In the genomic region with DNA sequence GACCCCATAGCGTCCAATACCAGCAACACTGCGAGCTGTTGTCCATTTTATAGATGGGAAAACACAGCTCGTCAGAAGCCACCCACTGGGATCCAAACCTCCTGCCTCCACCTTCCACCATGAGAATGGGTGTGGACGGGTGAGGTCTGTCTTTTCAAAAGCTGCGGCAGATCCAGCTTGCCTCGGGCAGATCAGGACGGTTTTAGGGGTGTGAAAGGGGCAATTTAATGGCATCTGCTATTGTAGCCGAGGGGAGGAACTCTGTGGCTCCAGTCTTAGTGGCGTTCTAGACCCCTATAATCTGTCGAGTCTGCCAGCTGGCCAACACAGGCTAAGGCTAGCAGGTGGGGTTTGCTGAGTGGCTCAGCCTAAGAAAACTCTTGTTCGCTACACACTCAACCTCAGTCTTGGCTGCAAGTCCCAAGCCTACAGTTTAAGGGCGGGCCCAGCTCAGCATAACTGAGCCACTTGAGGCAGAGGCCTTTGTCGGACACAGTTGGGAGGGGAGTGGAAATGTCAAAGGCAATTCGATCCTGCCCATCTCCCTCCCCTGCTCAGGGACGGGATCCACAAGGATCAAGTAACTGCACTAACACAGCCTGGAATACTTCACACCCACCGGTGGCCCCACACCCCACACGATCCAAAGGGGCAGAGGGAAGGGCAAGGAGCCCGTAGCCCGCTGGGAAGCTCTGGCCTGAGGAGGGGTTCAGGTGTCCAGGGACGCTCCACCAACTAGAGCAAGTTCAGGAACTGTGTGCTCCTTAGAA, we compare ENCODE assay signal across 8 mouse cellular contexts. TPM values are rescaled to one million over a fixed set of nuclear protein-coding genes. Genes with fewer than 3 reads are reported as not detected.
DNase-seq lines count a peak whose midpoint lies in the region; ATAC-seq and TF ChIP-seq lines count a peak whose summit lies in the region.

No protein-coding gene starts in this region.

- DNase-seq in left cerebral cortex, adult 2 months (ENCODE audit: extremely low spot score in 1 of 2, low spot score in 2 of 2) = no peak
- DNase-seq in left cerebral cortex, adult 18-20 months (ENCODE audit: low spot score in 2 of 2) = no peak
- DNase-seq in embryonic facial prominence, embryonic 14.5 days (ENCODE audit: low spot score) = peak; percentile 88
- DNase-seq in lung, postnatal 4 days = peak; percentile 65 to 80
- no peak for DNase-seq in thymus, postnatal 36 days
- no peak for DNase-seq in layer of hippocampus, adult 8-10 months (ENCODE audit: low spot score in 2 of 2)
- no peak for DNase-seq in adrenal gland, postnatal 4 days (ENCODE audit: low spot score in 2 of 2)

- ATAC-seq in embryonic facial prominence, embryonic 14.5 days (ENCODE audit: low read depth) = peak; percentile 62
- ATAC-seq in hindbrain, embryonic 16.5 days = peak; percentile 16

- H3K27me3 ChIP-seq in embryonic facial prominence, embryonic 14.5 days (replicated peaks; ENCODE audit: control insufficient read depth, insufficient read depth, low read length) = peaks cover 44% of the 10 kb centered on the region
- peaks cover 24% of the 10 kb centered on the region for H3K27me3 ChIP-seq in hindbrain, embryonic 16.5 days (replicated peaks; ENCODE audit: control insufficient read depth, insufficient read depth, low read length)

- H3K9ac ChIP-seq in embryonic facial prominence, embryonic 14.5 days (ENCODE audit: low read depth, low read length) = peak overlapping the region; percentile 34; the same call in 1 of the 2 replicates
- H3K9ac ChIP-seq in hindbrain, embryonic 16.5 days (ENCODE audit: low read depth, low read length) = peak overlapping the region; percentile 59

- H3K4me2 ChIP-seq in embryonic facial prominence, embryonic 14.5 days (ENCODE audit: low read depth, low read length) = peak overlapping the region; percentile 55
- peak overlapping the region; percentile 62 for H3K4me2 ChIP-seq in hindbrain, embryonic 16.5 days (ENCODE audit: low read length)

- no peaks in the 10 kb centered on the region for H3K9me3 ChIP-seq in embryonic facial prominence, embryonic 14.5 days (ENCODE audit: control insufficient read depth, low read length)
- no peaks in the 10 kb centered on the region for H3K9me3 ChIP-seq in hindbrain, embryonic 16.5 days (ENCODE audit: control insufficient read depth, low read length)

- H3K4me1 ChIP-seq in embryonic facial prominence, embryonic 14.5 days (ENCODE audit: control insufficient read depth, insufficient read depth, low read length) = peaks cover 22% of the 10 kb centered on the region
- peaks cover 28% of the 10 kb centered on the region for H3K4me1 ChIP-seq in hindbrain, embryonic 16.5 days (ENCODE audit: control insufficient read depth, insufficient read depth, low read depth, low read length)

- WGBS in embryonic facial prominence, embryonic 14.5 days = 14% methylated on average over 16 of the region's 20 CpGs
- 9% methylated on average over 20 of the region's 20 CpGs for WGBS in hindbrain, embryonic 16.5 days

- TF ChIP-seq CTCF in left cerebral cortex, adult 2 months (IDR thresholded peaks at IDR 0.05) = no peak

- peak overlapping the region; percentile 52 for H3K4me3 ChIP-seq in left cerebral cortex, adult 2 months
- peak overlapping the region; percentile 38 for H3K4me3 ChIP-seq in embryonic facial prominence, embryonic 14.5 days (ENCODE audit: low read depth, low read length)
- peak overlapping the region; percentile 42 for H3K4me3 ChIP-seq in hindbrain, embryonic 16.5 days (ENCODE audit: low read length)

- H3K36me3 ChIP-seq in embryonic facial prominence, embryonic 14.5 days (ENCODE audit: control insufficient read depth, insufficient read depth, low read length) = no peaks in the 10 kb centered on the region
- H3K36me3 ChIP-seq in hindbrain, embryonic 16.5 days (ENCODE audit: control insufficient read depth, insufficient read depth, low read length) = no peaks in the 10 kb centered on the region

- H3K27ac ChIP-seq in left cerebral cortex, adult 2 months = peak overlapping the region; percentile 33; the same call in 1 of the 2 replicates
- H3K27ac ChIP-seq in embryonic facial prominence, embryonic 14.5 days (replicated peaks; ENCODE audit: low read depth, low read length) = peak overlapping the region; percentile 31; the same call in 1 of the 2 replicates
- peak overlapping the region; percentile 45; the same call in 1 of the 2 replicates for H3K27ac ChIP-seq in hindbrain, embryonic 16.5 days (ENCODE audit: low read depth, low read length)

- intact Hi-C loops in left cerebral cortex, adult 2 months (cut with DNase I) = no loop called here

RNA-seq across cellular contexts. Expression of a gene that starts 0.5 kb away (rescaled TPM):
- total RNA-seq in left cerebral cortex, adult 2 months (2021) = 10 to 100 TPM; 27.1 to 28.1 TPM
- 10 to 100 TPM; 23.5 to 24.3 TPM for total RNA-seq in left cerebral cortex, adult 18-20 months (2021)
- polyA plus RNA-seq in embryonic facial prominence, embryonic 14.5 days (2014; fragmentation: Nextera tagmentation; extraction: Ambion mirVana) = 12.5 and 13.7 TPM in 2 replicates
- 18.4 and 19.5 TPM in 2 replicates for polyA plus RNA-seq in hindbrain, embryonic 16.5 days (2015; fragmentation: Nextera tagmentation; extraction: Ambion mirVana)
- total RNA-seq in layer of hippocampus, adult 8-10 months (2022) = 10 to 100 TPM; 19.3 to 32.8 (median 26.6) TPM
- 10 to 100 TPM; 11.1 to 12.2 TPM for total RNA-seq in adrenal gland, postnatal 4 days (2021)

RNA-seq across cellular contexts. Expression of a gene that starts 14.8 kb away (rescaled TPM):
- 1 to 10 TPM; 5.2 to 6.1 TPM for total RNA-seq in left cerebral cortex, adult 2 months (2021)
- 1 to 10 TPM; 5.1 to 5.7 TPM for total RNA-seq in left cerebral cortex, adult 18-20 months (2021)
- polyA plus RNA-seq in embryonic facial prominence, embryonic 14.5 days (2014; fragmentation: Nextera tagmentation; extraction: Ambion mirVana) = 6.0 and 16.3 TPM in 2 replicates
- 17.9 and 21.7 TPM in 2 replicates for polyA plus RNA-seq in hindbrain, embryonic 16.5 days (2015; fragmentation: Nextera tagmentation; extraction: Ambion mirVana)
- 1 to 10 TPM; 3.2 to 5.0 (median 4.6) TPM for total RNA-seq in layer of hippocampus, adult 8-10 months (2022)
- 1 to 10 TPM in 1 of 2 experiments, under 1 TPM in 1; 0.56 to 1.2 TPM for total RNA-seq in adrenal gland, postnatal 4 days (2021)

RNA-seq across cellular contexts. Expression of a gene that starts 37.4 kb away (rescaled TPM):
- 10 to 100 TPM; 25.3 to 28.2 TPM for total RNA-seq in left cerebral cortex, adult 2 months (2021)
- 10 to 100 TPM; 31.9 to 33.9 TPM for total RNA-seq in left cerebral cortex, adult 18-20 months (2021)
- 49.0 and 50.7 TPM in 2 replicates for polyA plus RNA-seq in embryonic facial prominence, embryonic 14.5 days (2014; fragmentation: Nextera tagmentation; extraction: Ambion mirVana)
- polyA plus RNA-seq in hindbrain, embryonic 16.5 days (2015; fragmentation: Nextera tagmentation; extraction: Ambion mirVana) = 74.1 and 76.8 TPM in 2 replicates
- 10 to 100 TPM; 26.1 to 31.0 (median 29.8) TPM for total RNA-seq in layer of hippocampus, adult 8-10 months (2022)
- total RNA-seq in adrenal gland, postnatal 4 days (2021) = 10 to 100 TPM; 31.1 to 31.7 TPM

RNA-seq across cellular contexts. Expression of a gene that starts 37.7 kb away (rescaled TPM):
- 1 to 10 TPM; 1.4 to 1.9 TPM for total RNA-seq in left cerebral cortex, adult 2 months (2021)
- 1 to 10 TPM in 1 of 2 experiments, under 1 TPM in 1; 0.49 to 1.2 TPM for total RNA-seq in left cerebral cortex, adult 18-20 months (2021)
- 5.7 and 6.3 TPM in 2 replicates for polyA plus RNA-seq in embryonic facial prominence, embryonic 14.5 days (2014; fragmentation: Nextera tagmentation; extraction: Ambion mirVana)
- polyA plus RNA-seq in hindbrain, embryonic 16.5 days (2015; fragmentation: Nextera tagmentation; extraction: Ambion mirVana) = 2.4 and 2.8 TPM in 2 replicates
- 1 to 10 TPM in 3 of 4 experiments, under 1 TPM in 1; 0.97 to 1.9 (median 1.7) TPM for total RNA-seq in layer of hippocampus, adult 8-10 months (2022)
- 1 to 10 TPM; 5.3 to 5.8 TPM for total RNA-seq in adrenal gland, postnatal 4 days (2021)

Comparison
In these comparisons a context has a peak if more than half of its experiments do, and no peak if none do; other contexts are left out.
1. DNase-seq: peak in embryonic facial prominence, embryonic 14.5 days (single experiment) and lung, postnatal 4 days (2 of 2); none in left cerebral cortex, adult 2 months (0 of 2), left cerebral cortex, adult 18-20 months (0 of 2), thymus, postnatal 36 days (0 of 2), layer of hippocampus, adult 8-10 months (0 of 2) and adrenal gland, postnatal 4 days (0 of 2).
2. Peak in every context shown above with its lines, with median percentiles within 50 percentile points of each other: H3K27ac ChIP-seq and H3K4me3 ChIP-seq.